Mouse (Mus musculus) cerebral cortex, adult 2 months (tissue): ENCODE results near the gene Ptpn3.

Experiments used
- WGBS: fragments of 180-500 bp; shearing (Covaris S2); methylation state at CpG from one replicate; pipeline ENCODE4 v1.1.7; 2018; 5-methylcytosine and 5-hydroxymethylcytosine counted together

Ptpn3 gene

GRCm38 (mm10) chr4:57171817-57172216, 129.8 kb downstream of the Ptpn3 start:
- WGBS: 50% methylated on average over 5 of the region's 5 CpGs

- 90% methylated on average over 3 of the region's 3 CpGs for WGBS
These were observed 133.0 kb downstream of the Ptpn3 start for GRCm38 (mm10) chr4:57168680-57169079.

- 100% methylated on average over 1 of the region's 1 CpGs for WGBS
These were observed 133.4 kb downstream of the Ptpn3 start for GRCm38 (mm10) chr4:57168277-57168676.

- 62% methylated on average over 12 of the region's 12 CpGs for WGBS
These were observed 134.4 kb downstream of the Ptpn3 start for GRCm38 (mm10) chr4:57166922-57167870.

- WGBS: 62% methylated on average over 3 of the region's 3 CpGs
These were observed 136.0 kb downstream of the Ptpn3 start for GRCm38 (mm10) chr4:57165654-57166053.

- WGBS: 95% methylated on average over 9 of the region's 9 CpGs
These were observed 136.9 kb downstream of the Ptpn3 start for GRCm38 (mm10) chr4:57164578-57165210.

- WGBS: 52% methylated on average over 10 of the region's 10 CpGs
These were observed 138.6 kb downstream of the Ptpn3 start for GRCm38 (mm10) chr4:57162789-57163722.

- 65% methylated on average over 7 of the region's 7 CpGs for WGBS
These were observed 141.1 kb downstream of the Ptpn3 start for GRCm38 (mm10) chr4:57160571-57160970.

- WGBS: 88% methylated on average over 8 of the region's 8 CpGs
These were observed 145.0 kb downstream of the Ptpn3 start for GRCm38 (mm10) chr4:57156549-57157169.

- WGBS: 66% methylated on average over 8 of the region's 8 CpGs
These were observed 147.8 kb downstream of the Ptpn3 start for GRCm38 (mm10) chr4:57153838-57154237.

- WGBS: 29% methylated on average over 9 of the region's 9 CpGs
These were observed 148.4 kb downstream of the Ptpn3 start for GRCm38 (mm10) chr4:57153068-57153835.

- 76% methylated on average over 3 of the region's 3 CpGs for WGBS
These were observed 153.5 kb downstream of the Ptpn3 start for GRCm38 (mm10) chr4:57148182-57148581.

- 7% methylated on average over 113 of the region's 142 CpGs for WGBS
These were observed 158.4 kb downstream of the Ptpn3 start, which contains the start of gene Epb41l4b for GRCm38 (mm10) chr4:57143026-57143937. Epb41l4b (minus strand) TSS chr4:57143437.

GRCm38 (mm10) chr4:57142374-57143025, 159.1 kb downstream of the Ptpn3 start:
- WGBS: 2% methylated on average over 28 of the region's 43 CpGs

- 14% methylated on average over 26 of the region's 26 CpGs for WGBS
These were observed 159.7 kb downstream of the Ptpn3 start for GRCm38 (mm10) chr4:57141908-57142361.

GRCm38 (mm10) chr4:57140992-57141717, 160.5 kb downstream of the Ptpn3 start:
- 37% methylated on average over 15 of the region's 15 CpGs for WGBS
